Mouse (Mus musculus): ENCODE data around the gene Sparc. TPM values are rescaled to one million over a fixed set of nuclear protein-coding genes. Genes with fewer than 3 reads are reported as not detected.

The Sparc gene
- total RNA-seq, 2 experiments from 2014 or later = 371 to 390 TPM

GRCm38 (mm10) chr11:55383463-55384045 is 39.4 kb downstream of the Sparc start:
- intact Hi-C loops (cut with DNase I) = loop anchor here (10.0 kb wide), 2 partner anchors 129 to 389 kb away; no protein-coding TSS in a partner anchor
- DNase-seq (ENCODE audit: low spot score in 2 of 2) = no peak

- intact Hi-C loops (cut with DNase I) = loop anchor here (10.0 kb wide), 2 partner anchors 126 to 386 kb away; no protein-coding TSS in a partner anchor
- DNase-seq (ENCODE audit: low spot score in 2 of 2) = no peak
Observed at GRCm38 (mm10) chr11:55380908-55381307, 42.1 kb downstream of the Sparc start.

GRCm38 (mm10) chr11:55378371-55378770 is 44.6 kb downstream of the Sparc start:
- peak; percentile 66 to 73 for DNase-seq (ENCODE audit: low spot score in 2 of 2)
- intact Hi-C loops (cut with DNase I) = no loop called here

DNA sequence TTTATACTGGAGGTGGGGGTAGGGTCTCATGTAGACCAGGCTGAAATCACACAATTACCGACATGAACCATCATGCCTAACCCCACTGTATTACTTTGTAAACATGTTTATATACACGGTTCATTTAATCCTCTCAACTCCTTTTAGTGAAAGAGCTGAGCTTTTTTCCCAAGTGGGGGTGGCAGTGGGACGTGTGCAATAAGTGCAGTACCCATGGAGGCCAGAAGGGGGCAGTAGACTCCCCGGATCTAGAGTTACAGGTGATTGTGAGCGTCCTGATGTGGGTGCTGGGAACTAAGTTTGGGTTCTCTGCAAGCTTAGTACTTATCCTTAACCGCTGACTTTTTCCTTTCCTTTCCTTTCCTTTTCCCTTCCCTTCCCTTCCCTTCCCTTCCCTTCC is 49.1 kb downstream of the Sparc start:
- intact Hi-C loops (cut with DNase I) = no loop called here
- no peak for DNase-seq (ENCODE audit: low spot score in 2 of 2)

DNA sequence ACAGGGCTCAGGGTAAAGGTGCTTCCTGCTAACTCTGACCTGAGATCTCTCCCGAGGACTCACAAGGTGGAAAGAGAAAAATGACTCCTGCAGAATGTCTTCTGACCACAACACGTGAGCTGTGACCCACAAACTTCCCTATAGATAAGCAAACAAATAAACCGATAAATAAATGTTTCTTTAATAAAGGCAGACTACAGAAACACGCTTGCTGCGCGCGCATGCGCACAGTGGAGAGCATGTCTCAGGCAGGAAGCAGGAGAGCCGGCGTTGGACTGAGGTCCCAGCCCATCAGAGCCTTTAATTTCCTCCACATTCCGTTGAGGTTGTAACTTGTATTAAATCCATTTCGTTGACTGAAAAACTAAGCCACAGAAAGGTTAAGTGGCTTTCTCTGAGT is 49.6 kb downstream of the Sparc start:
- intact Hi-C loops (cut with DNase I) = no loop called here

GRCm38 (mm10) chr11:55372001-55372400 is 51.0 kb downstream of the Sparc start:
- intact Hi-C loops (cut with DNase I) = no loop called here
- DNase-seq (ENCODE audit: low spot score in 2 of 2) = no peak

More for the DNA sequence above, 49.6 kb downstream of the Sparc start:
- no peak for DNase-seq (ENCODE audit: low spot score in 2 of 2)

GRCm38 (mm10) chr11:55369093-55369471 is 53.9 kb downstream of the Sparc start:
- intact Hi-C loops (cut with DNase I) = no loop called here
- DNase-seq (ENCODE audit: low spot score in 2 of 2) = no peak

- intact Hi-C loops (cut with DNase I) = no loop called here
- DNase-seq (ENCODE audit: low spot score in 2 of 2) = no peak
Observed at GRCm38 (mm10) chr11:55368388-55369092, 54.4 kb downstream of the Sparc start.

GRCm38 (mm10) chr11:55367783-55368182 is 55.2 kb downstream of the Sparc start:
- no peak for DNase-seq (ENCODE audit: low spot score in 2 of 2)
- intact Hi-C loops (cut with DNase I) = no loop called here

- DNase-seq (ENCODE audit: low spot score in 2 of 2) = no peak
- intact Hi-C loops (cut with DNase I) = no loop called here
Observed at GRCm38 (mm10) chr11:55365840-55366239, 57.1 kb downstream of the Sparc start.

GRCm38 (mm10) chr11:55365242-55365641 is 57.7 kb downstream of the Sparc start:
- intact Hi-C loops (cut with DNase I) = no loop called here
- no peak for DNase-seq (ENCODE audit: low spot score in 2 of 2)

- no peak for DNase-seq (ENCODE audit: low spot score in 2 of 2)
- intact Hi-C loops (cut with DNase I) = no loop called here
Observed at GRCm38 (mm10) chr11:55364662-55365061, 58.3 kb downstream of the Sparc start.

- DNase-seq (ENCODE audit: low spot score in 2 of 2) = no peak
- intact Hi-C loops (cut with DNase I) = no loop called here
Observed at GRCm38 (mm10) chr11:55358094-55358783, 64.7 kb downstream of the Sparc start.

DNA sequence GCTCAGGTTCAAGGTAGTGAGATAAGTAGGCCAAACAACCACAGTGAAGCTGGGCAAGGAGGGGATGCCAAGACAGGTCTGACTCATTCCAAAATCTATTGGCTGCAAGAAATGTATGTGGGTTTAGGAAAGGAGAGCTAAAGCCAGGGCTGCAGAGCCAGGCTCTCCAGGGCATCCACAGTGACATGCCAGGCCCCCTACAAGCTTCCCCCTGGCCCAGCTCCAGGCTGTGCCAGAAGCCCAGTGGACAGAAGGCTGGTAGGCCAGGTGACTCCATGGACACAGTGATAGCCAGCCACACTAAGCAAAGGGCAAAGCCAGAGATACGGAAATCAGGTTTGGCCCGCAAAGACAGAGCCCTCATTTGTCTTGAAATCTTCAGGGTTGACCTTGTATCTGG is 66.1 kb downstream of the Sparc start:
- DNase-seq (ENCODE audit: low spot score in 2 of 2) = no peak
- intact Hi-C loops (cut with DNase I) = no loop called here

Other genes with a start within 250 kb of the Sparc start
- gene Slc36a2, start 238.1 kb downstream of the Sparc start, total RNA-seq (2021) = under 1 TPM; 0.26 to 0.42 TPM
- 10 to 100 TPM; 71.8 to 77.3 TPM for gene Slc36a1, start 218.8 kb downstream of the Sparc start, total RNA-seq (2021)
- gene Fat2, start 86.6 kb downstream of the Sparc start, total RNA-seq (2021) = 1 to 10 TPM in 1 of 2 experiments, under 1 TPM in 1; 0.51 to 1.3 TPM
- gene Atox1, start 38.1 kb upstream of the Sparc start, total RNA-seq (2021) = 100 to 1,000 TPM; 123 to 140 TPM
- 10 to 100 TPM; 38.1 to 38.8 TPM for gene G3bp1, start 46.5 kb upstream of the Sparc start, total RNA-seq (2021)
- gene Glra1, start 185.0 kb upstream of the Sparc start, total RNA-seq (2021) = under 1 TPM; 0.33 to 0.78 TPM

Data from left cerebral cortex, postnatal 14 days (tissue).